Mouse (Mus musculus): ENCODE results near the gene Camk1. TPM values are rescaled to one million over a fixed set of nuclear protein-coding genes. Genes with fewer than 3 reads are reported as not detected.

Gene Camk1
- polyA plus RNA-seq (2016; fragmentation: Nextera tagmentation; extraction: Ambion mirVana) = 47.0 and 48.9 TPM in 2 replicates

- Histone ChIP-seq H3K27me3 (replicated peaks; ENCODE audit: low read depth, poor library complexity, severe bottlenecking) (no peaks in the 10 kb centered on the region), H3K4me1 (peaks cover 29% of the 10 kb centered on the region), H3K9me3 (no peaks in the 10 kb centered on the region), H3K4me3 (peak within 1 kb of the TSS; percentile 77), H3K36me3 (replicated peaks) (peaks cover 21% of the 10 kb centered on the region), H3K27ac (replicated peaks) (peak within 1 kb of the TSS; percentile 88)
- 16% methylated on average over 32 of the region's 32 CpGs for WGBS
- peak; percentile 81 for DNase-seq (ENCODE audit: low spot score)
These were observed at the start of gene Camk1 for GRCm38 (mm10) chr6:113343177-113344092. Gene Camk1, minus strand, starts transcription at chr6:113343984.

GRCm38 (mm10) chr6:113392387-113393071 is 48.7 kb upstream of the Camk1 start:
- Histone ChIP-seq H3K27ac (replicated peaks) (peak overlapping the region; percentile 84), H3K36me3 (replicated peaks) (peaks cover 49% of the 10 kb centered on the region), H3K4me3 (peak overlapping the region; percentile 67), H3K9me3 (no peaks in the 10 kb centered on the region), H3K4me1 (peaks cover 20% of the 10 kb centered on the region), H3K27me3 (replicated peaks; ENCODE audit: low read depth, poor library complexity, severe bottlenecking) (peaks cover 14% of the 10 kb centered on the region)
- peak; percentile 75 for DNase-seq (ENCODE audit: low spot score)
- WGBS = under 1% methylated on average over 51 of the region's 51 CpGs

- Histone ChIP-seq H3K4me1 (peaks cover 20% of the 10 kb centered on the region), H3K4me3 (peak overlapping the region; percentile 67), H3K27me3 (replicated peaks; ENCODE audit: low read depth, poor library complexity, severe bottlenecking) (peaks cover 14% of the 10 kb centered on the region), H3K36me3 (replicated peaks) (peaks cover 55% of the 10 kb centered on the region), H3K9me3 (no peaks in the 10 kb centered on the region), H3K27ac (replicated peaks) (peak overlapping the region; percentile 84)
- WGBS = 35% methylated on average over 10 of the region's 10 CpGs
- DNase-seq (ENCODE audit: low spot score) = no peak
These were observed 48.2 kb upstream of the Camk1 start for GRCm38 (mm10) chr6:113392015-113392386.

GRCm38 (mm10) chr6:113390715-113391114 is 46.9 kb upstream of the Camk1 start:
- H3K27me3 ChIP-seq (replicated peaks; ENCODE audit: low read depth, poor library complexity, severe bottlenecking) = peaks cover 14% of the 10 kb centered on the region
- 90% methylated on average over 3 of the region's 3 CpGs for WGBS
- H3K4me1 ChIP-seq = peaks cover 20% of the 10 kb centered on the region
- H3K36me3 ChIP-seq (replicated peaks) = peaks cover 67% of the 10 kb centered on the region
- H3K4me3 ChIP-seq = no peak overlapping the region
- no peaks in the 10 kb centered on the region for H3K9me3 ChIP-seq
- no peak for DNase-seq (ENCODE audit: low spot score)
- H3K27ac ChIP-seq (replicated peaks) = no peak overlapping the region

GRCm38 (mm10) chr6:113388960-113389359 is 45.2 kb upstream of the Camk1 start, which contains the start of gene Ttll3:
Gene Ttll3, plus strand, starts transcription at chr6:113389260.
- Histone ChIP-seq H3K4me3 (no peak within 1 kb of the TSS), H3K27me3 (replicated peaks; ENCODE audit: low read depth, poor library complexity, severe bottlenecking) (peaks cover 14% of the 10 kb centered on the region), H3K4me1 (peaks cover 20% of the 10 kb centered on the region), H3K9me3 (no peaks in the 10 kb centered on the region), H3K36me3 (replicated peaks) (peaks cover 73% of the 10 kb centered on the region), H3K27ac (replicated peaks) (no peak within 1 kb of the TSS)
- no peak for DNase-seq (ENCODE audit: low spot score)
- WGBS = 81% methylated on average over 8 of the region's 8 CpGs

GRCm38 (mm10) chr6:113386025-113386424 is 42.2 kb upstream of the Camk1 start:
- 86% methylated on average over 3 of the region's 3 CpGs for WGBS

GRCm38 (mm10) chr6:113385160-113385714 is 41.5 kb upstream of the Camk1 start:
- WGBS = 89% methylated on average over 11 of the region's 11 CpGs
- Histone ChIP-seq H3K36me3 (replicated peaks) (peaks cover 100% of the 10 kb centered on the region), H3K27me3 (replicated peaks; ENCODE audit: low read depth, poor library complexity, severe bottlenecking) (no peaks in the 10 kb centered on the region), H3K9me3 (no peaks in the 10 kb centered on the region), H3K4me1 (no peaks in the 10 kb centered on the region), H3K4me3 (no peak overlapping the region), H3K27ac (replicated peaks) (no peak overlapping the region)
- no peak for DNase-seq (ENCODE audit: low spot score)

More at GRCm38 (mm10) chr6:113386025-113386424, 42.2 kb upstream of the Camk1 start:
- no peaks in the 10 kb centered on the region for H3K9me3 ChIP-seq
- H3K27me3 ChIP-seq (replicated peaks; ENCODE audit: low read depth, poor library complexity, severe bottlenecking) = peaks cover 3% of the 10 kb centered on the region; the same call in 1 of the 2 replicates
- no peak for DNase-seq (ENCODE audit: low spot score)
- H3K4me3 ChIP-seq = no peak overlapping the region
- H3K27ac ChIP-seq (replicated peaks) = no peak overlapping the region
- H3K36me3 ChIP-seq (replicated peaks) = peaks cover 100% of the 10 kb centered on the region
- H3K4me1 ChIP-seq = no peaks in the 10 kb centered on the region

GRCm38 (mm10) chr6:113384351-113384927 is 40.7 kb upstream of the Camk1 start:
- H3K27me3 ChIP-seq (replicated peaks; ENCODE audit: low read depth, poor library complexity, severe bottlenecking) = no peaks in the 10 kb centered on the region
- no peak overlapping the region for H3K4me3 ChIP-seq
- 90% methylated on average over 8 of the region's 8 CpGs for WGBS
- no peaks in the 10 kb centered on the region for H3K9me3 ChIP-seq
- H3K4me1 ChIP-seq = peaks cover under 1% of the 10 kb centered on the region
- peaks cover 98% of the 10 kb centered on the region for H3K36me3 ChIP-seq (replicated peaks)
- no peak for DNase-seq (ENCODE audit: low spot score)
- no peak overlapping the region for H3K27ac ChIP-seq (replicated peaks)

- no peak for DNase-seq (ENCODE audit: low spot score)
- WGBS = 93% methylated on average over 11 of the region's 11 CpGs
- Histone ChIP-seq H3K36me3 (replicated peaks) (peaks cover 64% of the 10 kb centered on the region), H3K4me3 (no peak overlapping the region), H3K27ac (replicated peaks) (no peak overlapping the region), H3K27me3 (replicated peaks; ENCODE audit: low read depth, poor library complexity, severe bottlenecking) (no peaks in the 10 kb centered on the region), H3K4me1 (peaks cover 24% of the 10 kb centered on the region), H3K9me3 (no peaks in the 10 kb centered on the region)
These were observed 36.7 kb upstream of the Camk1 start for GRCm38 (mm10) chr6:113380480-113380879.

- Histone ChIP-seq H3K27ac (replicated peaks) (no peak overlapping the region), H3K9me3 (no peaks in the 10 kb centered on the region), H3K4me1 (peaks cover 24% of the 10 kb centered on the region), H3K4me3 (peak overlapping the region; percentile 86), H3K27me3 (replicated peaks; ENCODE audit: low read depth, poor library complexity, severe bottlenecking) (no peaks in the 10 kb centered on the region), H3K36me3 (replicated peaks) (peaks cover 64% of the 10 kb centered on the region)
- no peak for DNase-seq (ENCODE audit: low spot score)
- 86% methylated on average over 6 of the region's 6 CpGs for WGBS
These were observed 35.5 kb upstream of the Camk1 start for GRCm38 (mm10) chr6:113379246-113379645.

- DNase-seq (ENCODE audit: low spot score) = peak; percentile 94
- H3K27me3 ChIP-seq (replicated peaks; ENCODE audit: low read depth, poor library complexity, severe bottlenecking) = no peaks in the 10 kb centered on the region
- peak within 1 kb of the TSS; percentile 99 for H3K27ac ChIP-seq (replicated peaks)
- peaks cover 64% of the 10 kb centered on the region for H3K36me3 ChIP-seq (replicated peaks)
- H3K4me1 ChIP-seq = peaks cover 24% of the 10 kb centered on the region
- peak within 1 kb of the TSS; percentile 86 for H3K4me3 ChIP-seq
- WGBS = under 1% methylated on average over 61 of the region's 61 CpGs
- no peaks in the 10 kb centered on the region for H3K9me3 ChIP-seq
These were observed 34.0 kb upstream of the Camk1 start, which contains the start of the genes Tada3 and Arpc4 for GRCm38 (mm10) chr6:113377496-113378385. Gene Tada3, minus strand, starts transcription at chr6:113377883. Gene Arpc4, plus strand, starts transcription at chr6:113378115.
